Mouse (Mus musculus): Measurements from ENCODE around the gene Usp24.

GRCm38 (mm10) chr4:106327436-106327835 is 11.4 kb downstream of the Usp24 start:
- TF ChIP-seq CTCF (IDR thresholded peaks at IDR 0.05; ENCODE audit: low read depth): no peak
- no peak for TF ChIP-seq EP300 (optimal IDR thresholded peaks at IDR 0.05)

All from stomach, postnatal 0 days (tissue).